Mouse (Mus musculus) neural tube, embryonic 11.5 days (tissue): Measurements from ENCODE around the gene Cfap44. TPM values are rescaled to one million over a fixed set of nuclear protein-coding genes. Genes with fewer than 3 reads are reported as not detected.

Source experiments
- ATAC-seq: fragments of 200-750 bp; cut with Nextera tagmentation; 2 replicates; pipeline ENCODE4 v1.8.0; 2017; ENCODE audit warnings: moderate number of reproducible peaks, mild to moderate bottlenecking, moderate TSS enrichment, moderate library complexity; ENCODE audit not compliant: insufficient read depth, low FRiP score, low TSS enrichment
- DNase-seq: peaks from one replicate; pipeline ENCODE4 v3.0.0-alpha.2; 2015; ENCODE audit warnings: low spot score
- H3K27ac ChIP-seq: fragments of 300-500 bp; sonication (generic); 2 replicates; pipeline ENCODE4 v1.5.1; 2014; ENCODE audit warnings: low read depth, mild to moderate bottlenecking, low read length
- H3K27me3 ChIP-seq: fragments of 300-500 bp; sonication (generic); 2 replicates; pipeline ENCODE4 v1.6.1; 2014; ENCODE audit warnings: mild to moderate bottlenecking, low read length, mixed read lengths; ENCODE audit not compliant: control insufficient read depth, insufficient read depth
- H3K36me3 ChIP-seq: fragments of 300-500 bp; sonication (generic); 2 replicates; pipeline ENCODE4 v1.6.1; 2014; ENCODE audit warnings: mild to moderate bottlenecking, low read length, moderate library complexity, mixed read lengths; ENCODE audit not compliant: control insufficient read depth, insufficient read depth
- H3K4me1 ChIP-seq: fragments of 300-500 bp; sonication (generic); 2 replicates; pipeline ENCODE4 v1.6.1; 2014; ENCODE audit warnings: low read length, mixed read lengths; ENCODE audit not compliant: control insufficient read depth, insufficient read depth
- H3K4me2 ChIP-seq: fragments of 300-500 bp; sonication (generic); 2 replicates; pipeline ENCODE4 v1.6.1; 2014; ENCODE audit warnings: low read depth, mild to moderate bottlenecking, moderate library complexity
- H3K4me3 ChIP-seq: fragments of 300-500 bp; sonication (generic); 2 replicates; pipeline ENCODE4 v1.5.1; 2014; ENCODE audit warnings: low read depth, low read length
- H3K9ac ChIP-seq: fragments of 300-500 bp; sonication (generic); 2 replicates; pipeline ENCODE4 v1.6.1; 2014; ENCODE audit warnings: mild to moderate bottlenecking, low read length
- H3K9me3 ChIP-seq: fragments of 300-500 bp; sonication (generic); 2 replicates; pipeline ENCODE4 v1.6.1; 2016; ENCODE audit warnings: low read length; ENCODE audit not compliant: control insufficient read depth
- whole genome bisulfite sequencing: fragments of 180-500 bp; shearing (Covaris S2); extraction: QIAGEN DNeasy Blood & Tissue Kit; methylation state at CpG from one replicate; pipeline ENCODE4 v1.1.7; 2014; 5-methylcytosine and 5-hydroxymethylcytosine counted together
- polyA plus RNA-seq: library from polyadenylated mRNA; unstranded; fragments of >200 nt; fragmentation: Nextera tagmentation; extraction: Ambion mirVana; gene quantifications from 2 replicates; pipeline ENCODE4 v1.2.1, GENCODE M21; 2014

Cfap44 gene
- polyA plus RNA-seq, 1 experiment from 2014 or later = 0.44 TPM

- Histone ChIP-seq H3K9me3 (no peaks in the 10 kb centered on the region), H3K27ac (no peak overlapping the region; the same call in 1 of the 2 replicates), H3K27me3 (no peaks in the 10 kb centered on the region), H3K9ac (no peak overlapping the region; the same call in 1 of the 2 replicates), H3K36me3 (peaks cover 20% of the 10 kb centered on the region), H3K4me1 (no peaks in the 10 kb centered on the region), H3K4me2 (no peak overlapping the region), H3K4me3 (no peak overlapping the region)
- DNase-seq (no peak), ATAC-seq (no peak)
- 55% methylated on average over 10 of the region's 10 CpGs for WGBS
Observed at GRCm38 (mm10) chr16:44507027-44507929, 112.7 kb downstream of the Cfap44 start.

- H3K4me2 ChIP-seq = no peak overlapping the region
- ATAC-seq (no peak), DNase-seq (no peak)
- H3K36me3 ChIP-seq = peaks cover 18% of the 10 kb centered on the region
- H3K4me3 ChIP-seq = no peak overlapping the region
- H3K9me3 ChIP-seq = no peaks in the 10 kb centered on the region
- no peaks in the 10 kb centered on the region for H3K4me1 ChIP-seq
- WGBS = 74% methylated on average over 5 of the region's 5 CpGs
- H3K27ac ChIP-seq = no peak overlapping the region
- no peaks in the 10 kb centered on the region for H3K27me3 ChIP-seq
- no peak overlapping the region for H3K9ac ChIP-seq
Observed at GRCm38 (mm10) chr16:44508025-44508424, 113.4 kb downstream of the Cfap44 start.

GRCm38 (mm10) chr16:44508772-44509171, 114.2 kb downstream of the Cfap44 start:
- Histone ChIP-seq H3K9me3 (no peaks in the 10 kb centered on the region), H3K4me1 (no peaks in the 10 kb centered on the region), H3K4me3 (no peak overlapping the region), H3K4me2 (no peak overlapping the region), H3K27me3 (no peaks in the 10 kb centered on the region), H3K36me3 (peaks cover 16% of the 10 kb centered on the region), H3K9ac (no peak overlapping the region), H3K27ac (no peak overlapping the region)
- no peak for ATAC-seq
- no peak for DNase-seq
- 91% methylated on average over 13 of the region's 13 CpGs for WGBS

DNA sequence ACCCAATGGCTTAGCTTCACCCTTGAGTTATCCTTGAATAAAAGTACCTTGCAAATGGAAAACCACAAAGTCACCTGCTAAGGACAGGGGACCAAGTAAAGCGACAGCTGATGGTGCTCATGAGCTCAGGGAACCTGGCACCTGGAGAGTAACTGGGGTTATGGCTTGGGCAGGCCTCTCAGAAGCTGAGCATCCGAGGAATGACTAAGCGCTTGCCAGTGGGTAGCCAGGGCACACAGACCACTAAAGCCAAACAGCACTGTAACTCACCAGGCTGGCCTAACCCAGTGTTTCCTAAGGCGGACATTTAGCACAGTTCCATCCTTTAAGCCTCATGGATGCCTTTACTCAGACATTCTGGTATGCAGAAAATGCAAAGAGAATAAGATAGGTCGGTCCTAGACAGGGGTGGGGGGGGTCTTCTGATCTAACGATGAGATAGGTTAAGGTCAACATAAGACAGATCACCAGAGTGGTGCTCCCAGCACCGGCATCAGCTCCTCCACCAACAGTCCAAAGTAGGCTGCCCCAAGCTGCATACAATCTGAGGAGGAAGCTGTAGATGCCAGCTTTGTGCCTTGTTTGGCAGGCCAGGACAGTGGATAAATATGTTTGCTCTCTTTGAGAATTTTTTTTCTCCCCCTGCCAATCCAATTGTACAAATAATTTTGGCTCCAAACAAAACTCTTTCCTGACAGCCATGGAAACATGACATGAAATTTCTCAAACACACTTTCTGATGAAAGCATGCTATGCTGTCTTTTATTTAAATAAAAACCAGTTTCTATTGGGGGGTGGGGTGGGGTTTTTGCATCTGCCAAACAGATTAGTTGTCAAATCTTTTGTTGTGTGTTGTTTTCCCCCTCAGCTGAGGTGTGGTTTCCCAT, 115.1 kb downstream of the Cfap44 start:
- H3K4me2 ChIP-seq = no peak overlapping the region
- H3K9me3 ChIP-seq = no peaks in the 10 kb centered on the region
- H3K36me3 ChIP-seq = peaks cover 17% of the 10 kb centered on the region
- no peaks in the 10 kb centered on the region for H3K4me1 ChIP-seq
- no peak overlapping the region for H3K4me3 ChIP-seq
- no peak overlapping the region for H3K9ac ChIP-seq
- H3K27ac ChIP-seq = no peak overlapping the region
- DNase-seq = no peak
- no peak for ATAC-seq
- 85% methylated on average over 7 of the region's 7 CpGs for WGBS
- no peaks in the 10 kb centered on the region for H3K27me3 ChIP-seq

- Histone ChIP-seq H3K36me3 (peaks cover 13% of the 10 kb centered on the region), H3K27me3 (no peaks in the 10 kb centered on the region), H3K27ac (no peak overlapping the region), H3K4me2 (no peak overlapping the region), H3K4me1 (no peaks in the 10 kb centered on the region), H3K9me3 (no peaks in the 10 kb centered on the region), H3K9ac (no peak overlapping the region), H3K4me3 (no peak overlapping the region)
- ATAC-seq = no peak
- no peak for DNase-seq
- WGBS = 74% methylated on average over 13 of the region's 13 CpGs
Observed at GRCm38 (mm10) chr16:44510521-44511213, 116.1 kb downstream of the Cfap44 start.

- Histone ChIP-seq H3K4me1 (no peaks in the 10 kb centered on the region), H3K9ac (no peak overlapping the region), H3K4me2 (no peak overlapping the region), H3K36me3 (peaks cover 21% of the 10 kb centered on the region), H3K27ac (no peak overlapping the region), H3K4me3 (no peak overlapping the region), H3K9me3 (no peaks in the 10 kb centered on the region), H3K27me3 (no peaks in the 10 kb centered on the region)
- ATAC-seq (no peak), DNase-seq (no peak)
- WGBS = 84% methylated on average over 6 of the region's 6 CpGs
Observed at GRCm38 (mm10) chr16:44516498-44516897, 121.9 kb downstream of the Cfap44 start.

DNA sequence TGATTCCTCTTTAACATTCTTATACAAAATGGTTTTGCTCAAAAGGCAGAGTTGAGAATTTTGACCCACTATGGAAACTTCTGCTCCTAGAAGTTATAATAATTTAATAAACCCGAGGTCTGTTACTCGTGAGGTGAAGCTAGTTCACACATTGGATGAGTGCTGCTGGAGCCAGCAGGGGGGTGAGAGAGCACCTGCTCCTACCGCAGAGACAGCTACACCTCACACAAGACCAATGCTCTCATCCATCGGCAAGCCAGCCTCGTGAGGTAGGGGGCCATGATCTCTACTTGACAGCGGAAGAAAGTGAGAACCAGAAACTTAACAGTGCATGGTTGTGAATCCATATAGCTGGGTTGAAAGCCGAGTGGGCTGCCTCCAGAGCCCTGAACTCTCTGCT, 129.0 kb downstream of the Cfap44 start:
- peaks cover 9% of the 10 kb centered on the region for H3K36me3 ChIP-seq
- no peak for ATAC-seq
- no peak overlapping the region for H3K9ac ChIP-seq
- H3K27ac ChIP-seq = no peak overlapping the region
- no peak overlapping the region for H3K4me2 ChIP-seq
- no peaks in the 10 kb centered on the region for H3K27me3 ChIP-seq
- H3K4me1 ChIP-seq = peaks cover 20% of the 10 kb centered on the region
- no peaks in the 10 kb centered on the region for H3K9me3 ChIP-seq
- no peak overlapping the region for H3K4me3 ChIP-seq
- no peak for DNase-seq
- WGBS = 76% methylated on average over 7 of the region's 7 CpGs

GRCm38 (mm10) chr16:44526044-44526443, 131.4 kb downstream of the Cfap44 start:
- no peak for ATAC-seq
- Histone ChIP-seq H3K9ac (no peak overlapping the region), H3K9me3 (no peaks in the 10 kb centered on the region), H3K27me3 (no peaks in the 10 kb centered on the region), H3K4me2 (no peak overlapping the region), H3K36me3 (peaks cover 2% of the 10 kb centered on the region; the same call in 1 of the 2 replicates), H3K4me3 (no peak overlapping the region), H3K4me1 (peaks cover 38% of the 10 kb centered on the region), H3K27ac (no peak overlapping the region)
- 84% methylated on average over 1 of the region's 1 CpGs for WGBS
- no peak for DNase-seq
